Mouse (Mus musculus): ENCODE measurements around the gene Tom1l2.

Gene Tom1l2

DNA sequence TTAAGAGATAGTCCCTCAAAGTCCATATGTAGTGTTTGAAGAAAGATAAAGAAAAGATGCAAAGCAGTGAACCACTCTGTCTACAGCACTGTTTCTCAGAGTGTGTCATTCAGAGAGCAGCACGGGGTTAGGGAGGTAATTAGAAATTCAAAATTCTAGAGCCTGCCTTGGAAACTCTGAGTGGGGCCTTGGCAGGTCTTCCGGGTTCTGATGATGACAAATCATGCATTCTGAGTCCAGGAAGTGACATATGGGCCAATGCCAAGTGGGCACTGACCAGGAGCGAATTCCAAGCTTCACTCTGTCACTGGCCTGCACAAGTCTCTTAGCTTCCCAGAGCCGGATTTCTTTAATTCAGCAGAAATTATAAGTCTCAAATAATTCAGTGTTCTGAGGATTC, 6.2 kb downstream of the Tom1l2 start:
- DNase-seq (ENCODE audit: low read depth), result peak; percentile 72

DNA sequence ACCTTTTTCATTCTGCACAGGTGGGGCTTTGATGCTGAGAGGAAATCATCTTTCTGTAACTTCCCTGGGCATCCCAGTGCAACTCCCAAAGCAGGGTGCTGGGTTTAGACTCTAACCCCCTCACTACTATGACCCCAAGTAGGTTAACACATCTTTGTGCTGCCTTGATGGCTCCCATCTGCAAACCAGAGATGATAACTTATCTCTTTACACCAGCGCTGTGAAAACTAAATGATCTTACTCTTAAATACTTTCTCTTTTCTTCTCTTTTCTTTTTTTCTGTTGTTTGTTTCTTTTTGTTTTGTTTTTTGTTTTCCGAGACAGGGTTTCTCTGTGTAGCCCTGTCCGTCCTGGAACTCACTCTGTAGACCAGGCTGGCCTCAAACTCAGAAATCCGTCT, 6.8 kb downstream of the Tom1l2 start:
- DNase-seq (ENCODE audit: low read depth), result no peak

DNA sequence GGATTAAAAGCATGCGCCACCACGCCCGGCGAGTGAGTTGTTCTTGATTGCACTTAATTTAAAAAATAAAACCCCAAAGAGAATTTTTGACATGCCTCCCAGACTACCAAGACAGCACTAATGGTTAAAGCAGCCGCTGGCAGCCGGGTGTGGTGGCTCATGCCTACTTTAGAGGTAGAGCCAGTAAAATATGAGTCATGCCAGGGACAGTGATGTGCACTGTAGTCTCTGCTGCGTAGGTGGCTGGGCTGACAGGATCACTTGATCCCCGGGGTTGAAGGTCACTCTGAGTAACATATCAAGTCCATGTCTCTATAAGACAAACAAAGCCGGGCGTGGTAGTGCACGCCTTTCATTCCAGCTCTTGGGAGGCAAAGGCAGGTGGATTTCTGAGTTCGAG, 13.3 kb downstream of the Tom1l2 start:
- peak; percentile 55 for DNase-seq (ENCODE audit: low read depth)

DNA sequence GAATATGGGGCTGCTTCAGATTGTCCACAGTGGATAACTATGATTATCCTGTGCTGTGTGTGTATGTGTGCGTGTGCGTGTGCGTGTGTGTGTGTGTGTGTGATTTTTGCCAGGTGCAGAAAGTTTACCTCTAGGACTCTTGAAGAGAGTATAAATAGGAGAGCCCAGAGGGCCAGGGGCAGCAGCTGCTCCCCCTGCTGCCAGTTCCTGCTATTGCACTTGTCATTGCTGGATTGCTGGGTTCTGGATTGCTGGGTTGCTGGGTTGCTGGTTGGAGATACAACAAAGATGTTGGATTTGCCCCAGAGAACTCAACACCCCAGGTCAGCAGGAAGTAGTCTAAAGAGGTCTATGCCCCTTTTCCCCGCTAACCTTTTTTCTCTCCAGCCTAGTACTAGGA, 14.4 kb downstream of the Tom1l2 start:
- peak; percentile 48 for DNase-seq (ENCODE audit: low read depth)

DNA sequence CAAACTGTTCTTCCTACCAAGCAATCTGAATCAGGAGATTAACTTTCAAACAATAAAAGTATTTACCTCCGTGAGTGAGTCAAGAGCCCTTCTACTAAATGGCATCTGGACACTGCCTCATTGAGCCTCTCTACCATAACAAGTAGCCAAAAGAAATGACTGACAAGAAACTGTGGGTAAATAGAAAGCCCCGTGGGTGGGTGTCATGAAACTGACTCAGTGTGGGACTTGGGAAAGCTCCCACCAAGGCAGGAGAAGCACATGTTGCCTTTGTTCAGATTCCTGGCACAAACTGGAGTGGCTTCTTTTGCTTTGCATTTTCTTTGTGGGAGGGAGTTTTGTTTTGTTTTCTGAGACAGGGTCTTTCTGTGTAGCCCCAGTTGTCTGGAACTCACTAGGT, 16.9 kb downstream of the Tom1l2 start:
- DNase-seq (ENCODE audit: low read depth), result no peak

DNA sequence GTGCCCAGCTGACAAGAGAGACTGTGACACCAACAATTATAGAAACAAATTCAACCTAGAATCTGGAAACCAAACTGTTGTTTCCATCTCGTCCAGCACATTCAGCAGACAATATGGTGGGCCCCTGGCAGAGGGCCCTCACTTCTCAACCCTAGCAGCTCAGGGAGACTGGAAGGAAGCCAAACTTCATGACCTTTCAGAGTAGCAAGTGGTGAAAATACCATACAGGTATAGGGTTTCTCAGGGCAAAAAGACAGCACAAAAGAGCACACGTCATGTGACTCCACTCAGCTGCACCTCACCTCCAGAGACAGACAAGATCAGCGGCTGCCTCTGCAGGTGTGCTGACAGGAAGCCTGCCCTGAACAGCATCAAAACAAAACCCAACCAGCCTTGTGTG, 18.6 kb downstream of the Tom1l2 start:
- no peak for DNase-seq (ENCODE audit: low read depth)

DNA sequence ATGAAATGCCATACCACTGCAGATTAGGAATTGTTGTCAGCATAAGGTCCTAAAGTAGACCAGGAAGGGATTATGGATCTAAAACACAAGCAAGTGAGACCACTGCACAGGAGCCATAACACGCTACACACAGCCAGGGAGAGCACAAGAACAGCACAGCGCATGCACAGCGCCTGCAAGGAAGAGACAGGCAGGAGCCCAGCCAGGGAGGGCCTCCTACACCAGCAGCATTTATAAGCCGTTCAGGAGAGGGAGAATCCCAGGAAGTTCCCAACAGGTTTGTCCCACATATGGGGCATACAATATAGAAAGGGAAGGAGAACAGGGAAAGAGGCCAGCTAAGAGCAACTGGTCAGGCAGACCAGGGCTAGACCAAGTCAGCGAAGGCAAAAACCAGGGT, 19.2 kb downstream of the Tom1l2 start:
- no peak for DNase-seq (ENCODE audit: low read depth)

DNA sequence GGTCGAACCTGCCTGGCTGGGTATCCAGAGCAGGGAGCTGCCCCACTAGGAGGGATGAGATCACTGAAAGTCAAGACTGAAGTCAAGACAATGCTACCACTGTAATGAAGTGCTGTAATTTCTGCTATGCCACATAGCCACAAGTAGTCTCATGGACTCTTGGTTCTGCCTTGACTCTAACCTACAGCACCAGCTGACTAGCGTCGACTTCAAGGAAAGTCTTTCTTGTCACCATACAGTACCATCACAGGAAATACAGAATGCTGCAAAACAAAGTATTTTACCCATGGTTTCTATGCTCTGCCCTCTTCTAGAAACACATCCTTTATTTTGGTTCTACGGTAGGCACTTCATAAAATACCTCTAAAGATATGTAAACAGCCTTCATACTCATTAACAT, 22.2 kb downstream of the Tom1l2 start:
- DNase-seq (ENCODE audit: low read depth), result no peak

DNA sequence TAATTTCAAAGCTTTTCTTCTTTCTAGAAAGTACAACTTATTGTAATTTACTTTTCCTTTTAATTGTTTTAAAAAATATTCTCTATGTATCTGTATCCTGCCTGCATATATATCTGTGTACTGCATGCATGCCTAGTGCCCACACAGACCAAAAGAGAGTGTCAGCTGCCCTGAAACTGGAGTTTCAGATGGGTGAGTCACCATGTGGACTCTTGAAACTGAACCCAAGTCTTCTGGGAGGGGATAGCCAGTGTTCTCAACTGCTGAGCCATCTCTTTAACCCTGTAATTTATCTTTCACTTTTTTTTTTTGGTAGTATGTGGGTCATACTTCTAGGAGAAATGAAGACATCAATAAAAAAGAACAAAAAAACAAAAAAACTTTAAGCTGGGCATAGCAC, 29.0 kb downstream of the Tom1l2 start:
- peak; percentile 65 for DNase-seq (ENCODE audit: low read depth)

DNA sequence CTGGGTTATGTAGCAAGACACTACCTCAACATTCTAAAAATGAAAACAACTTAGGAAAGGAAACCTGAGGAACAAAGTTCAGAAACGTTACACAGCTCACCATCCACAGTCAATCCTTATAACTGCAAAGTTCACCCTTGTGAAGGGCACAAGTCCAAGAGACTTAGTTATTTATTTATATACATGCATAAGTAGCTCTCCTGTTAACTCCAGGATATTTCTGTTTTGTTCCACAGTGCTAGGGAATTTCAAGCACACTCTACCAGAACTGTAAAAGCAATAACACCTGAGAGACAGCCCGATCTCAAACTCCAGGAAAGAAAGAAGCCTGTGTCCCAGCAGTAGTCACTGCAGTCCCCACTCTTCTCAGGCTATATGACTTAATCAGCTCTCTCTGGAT, 31.3 kb downstream of the Tom1l2 start:
- no peak for DNase-seq (ENCODE audit: low read depth)

DNA sequence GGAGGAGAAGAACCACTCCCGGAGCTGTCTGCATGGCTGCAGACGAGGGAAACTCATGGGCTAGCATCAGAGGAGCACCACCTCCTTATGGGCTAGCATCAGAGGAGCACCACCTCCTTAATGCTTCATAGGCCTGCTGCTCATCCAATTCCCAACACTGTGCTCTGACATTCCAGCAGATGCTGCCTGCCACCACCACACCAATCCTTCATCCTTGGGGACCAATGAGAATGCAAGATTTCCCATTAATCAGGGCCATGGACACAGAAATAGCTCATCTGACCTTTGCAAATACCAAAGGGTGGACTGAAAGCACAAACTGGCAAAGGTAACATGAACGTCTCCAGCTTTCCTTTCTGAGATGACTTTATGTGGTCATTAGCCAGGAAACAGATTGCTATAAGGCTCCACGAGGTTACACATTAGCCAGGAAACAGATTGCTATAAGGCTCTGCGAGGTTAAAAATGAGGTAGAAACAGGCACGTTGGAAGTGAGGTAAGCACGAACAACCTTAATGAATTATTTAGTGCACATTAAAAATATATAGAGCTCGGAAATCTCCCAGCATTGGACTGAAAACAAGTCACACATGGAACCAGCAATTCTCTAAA, 32.2 kb downstream of the Tom1l2 start:
- peak; percentile 77 for DNase-seq (ENCODE audit: low read depth)

DNA sequence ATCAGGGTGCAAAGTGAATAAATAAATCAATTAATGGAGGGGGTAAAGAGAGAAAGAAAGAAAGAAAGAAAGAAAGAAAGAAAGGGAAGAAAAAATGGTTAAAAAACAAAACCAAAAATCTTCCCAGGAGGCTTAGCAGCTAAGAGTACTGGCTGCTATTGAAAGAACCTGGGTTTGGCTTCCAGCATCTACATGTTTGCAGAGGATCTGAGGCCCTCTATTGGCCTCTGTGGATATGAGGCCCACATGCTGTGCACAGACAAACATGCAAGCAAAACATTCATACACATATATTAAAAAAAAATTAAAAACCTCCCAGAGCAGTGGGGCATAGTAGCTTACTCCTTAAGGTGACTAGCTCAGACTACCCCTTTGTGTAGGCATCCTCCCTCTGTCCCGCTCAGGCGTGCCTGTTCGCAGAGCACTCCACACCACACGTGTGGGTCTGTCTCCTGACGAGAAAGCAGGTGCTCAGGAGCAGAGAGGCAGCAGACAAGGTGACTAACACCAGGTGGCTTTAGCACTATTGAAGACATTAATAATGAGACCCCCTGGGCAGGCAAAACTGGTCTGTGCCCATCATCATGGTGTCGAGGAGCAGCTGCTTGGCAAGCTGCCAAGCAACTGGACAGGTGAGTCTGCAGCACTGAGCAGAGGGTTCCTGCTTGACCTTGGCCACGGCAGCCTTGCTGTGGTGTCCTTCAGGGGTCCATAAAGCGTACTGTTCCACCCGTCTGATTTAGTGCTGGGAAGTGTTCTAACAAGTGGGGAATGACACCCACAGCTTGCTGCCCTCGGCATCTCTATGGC, 33.2 kb downstream of the Tom1l2 start:
- peak; percentile 29 for DNase-seq (ENCODE audit: low read depth)

DNA sequence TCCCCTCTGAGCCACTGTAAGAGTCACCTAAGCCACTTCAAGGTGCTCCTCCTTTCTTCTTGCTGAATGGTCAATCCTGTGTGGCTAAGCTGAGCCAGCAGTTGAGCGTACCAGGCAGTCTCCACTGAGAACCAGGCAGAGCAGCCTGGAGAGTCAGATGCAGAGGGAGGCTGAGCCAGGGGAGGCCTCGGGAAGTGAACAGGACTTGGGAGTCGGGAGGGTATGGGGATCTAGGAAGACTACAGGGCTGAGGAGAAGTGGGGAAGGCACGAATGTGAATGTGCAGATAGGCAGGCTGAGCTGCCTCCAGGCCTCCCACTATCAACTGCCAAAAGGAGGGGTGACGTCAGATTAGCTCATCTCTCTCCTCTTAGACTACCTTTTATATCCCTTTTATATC, 34.0 kb downstream of the Tom1l2 start:
- DNase-seq (ENCODE audit: low read depth), result no peak

DNA sequence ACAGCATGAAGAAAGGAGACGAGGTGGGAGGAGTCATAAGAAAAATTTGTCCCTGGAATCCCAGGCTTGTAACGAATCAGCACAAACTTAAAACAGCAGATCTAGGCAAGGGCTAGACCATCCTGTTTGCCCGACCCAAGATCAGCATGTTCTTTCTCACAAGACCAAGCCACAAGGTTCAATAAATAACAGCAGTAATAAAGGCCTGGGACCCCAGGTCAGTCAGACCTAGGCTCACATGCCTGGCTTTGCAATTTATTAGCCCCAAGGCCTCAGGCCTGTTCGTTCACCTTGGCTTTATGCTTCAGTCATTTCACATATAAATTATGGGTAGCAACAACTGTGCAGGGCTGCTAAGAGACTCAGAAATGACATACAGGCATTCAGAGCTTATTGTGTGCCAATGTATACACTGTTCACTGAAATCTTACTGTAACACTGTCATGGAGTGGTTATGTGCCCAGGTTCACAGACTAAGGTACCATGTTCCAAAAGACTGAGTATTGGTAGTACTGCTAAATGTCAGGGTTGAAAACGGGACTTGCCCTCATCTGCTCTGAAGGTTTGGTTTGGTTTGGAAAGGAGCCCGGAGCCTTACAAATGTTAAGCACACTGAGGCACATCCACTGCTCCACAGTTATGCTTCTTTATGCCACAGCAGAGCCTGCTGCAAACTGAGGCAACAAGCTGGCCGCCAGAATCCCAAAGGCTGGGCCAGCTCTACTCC, 35.2 kb downstream of the Tom1l2 start:
- no peak for DNase-seq (ENCODE audit: low read depth)

DNA sequence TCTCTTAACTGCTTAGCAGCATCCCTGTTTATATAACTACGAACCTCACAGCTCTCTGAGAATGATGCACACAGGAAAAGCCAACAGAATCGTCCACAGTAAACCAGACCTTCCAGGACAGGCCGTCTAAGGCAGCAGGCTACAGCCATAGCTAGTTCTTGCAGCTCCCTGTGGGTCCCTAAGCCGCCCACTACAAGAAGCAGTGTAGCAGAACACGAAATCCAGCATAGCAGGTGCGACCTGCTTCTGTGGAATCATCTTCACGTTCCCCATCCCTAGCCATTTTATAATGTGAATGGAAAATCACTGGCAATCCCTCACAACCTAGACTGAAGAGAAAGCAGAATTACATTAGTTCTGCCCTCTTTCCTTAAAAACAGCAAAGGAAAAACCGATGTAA, 35.8 kb downstream of the Tom1l2 start:
- DNase-seq (ENCODE audit: low read depth), result no peak

DNA sequence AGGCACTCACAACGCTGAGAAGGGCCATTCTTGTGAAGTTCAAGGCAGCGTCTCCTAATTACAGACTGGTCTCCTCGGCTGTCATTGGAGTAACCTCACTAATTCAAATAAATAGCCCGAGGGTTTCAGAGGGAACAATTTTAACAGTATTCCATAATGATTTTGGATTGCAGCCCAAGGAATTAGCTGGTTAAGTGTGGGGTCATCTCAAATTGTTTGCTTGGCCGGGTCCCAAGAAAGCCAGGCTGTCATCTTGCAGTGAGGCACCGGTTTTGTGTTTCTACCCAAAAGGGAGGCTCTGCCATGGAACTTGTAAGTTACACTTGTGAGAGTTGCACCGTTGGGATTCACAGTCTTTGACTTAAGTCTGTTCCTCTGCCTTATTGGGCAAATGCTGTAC, 36.5 kb downstream of the Tom1l2 start:
- no peak for DNase-seq (ENCODE audit: low read depth)

DNA sequence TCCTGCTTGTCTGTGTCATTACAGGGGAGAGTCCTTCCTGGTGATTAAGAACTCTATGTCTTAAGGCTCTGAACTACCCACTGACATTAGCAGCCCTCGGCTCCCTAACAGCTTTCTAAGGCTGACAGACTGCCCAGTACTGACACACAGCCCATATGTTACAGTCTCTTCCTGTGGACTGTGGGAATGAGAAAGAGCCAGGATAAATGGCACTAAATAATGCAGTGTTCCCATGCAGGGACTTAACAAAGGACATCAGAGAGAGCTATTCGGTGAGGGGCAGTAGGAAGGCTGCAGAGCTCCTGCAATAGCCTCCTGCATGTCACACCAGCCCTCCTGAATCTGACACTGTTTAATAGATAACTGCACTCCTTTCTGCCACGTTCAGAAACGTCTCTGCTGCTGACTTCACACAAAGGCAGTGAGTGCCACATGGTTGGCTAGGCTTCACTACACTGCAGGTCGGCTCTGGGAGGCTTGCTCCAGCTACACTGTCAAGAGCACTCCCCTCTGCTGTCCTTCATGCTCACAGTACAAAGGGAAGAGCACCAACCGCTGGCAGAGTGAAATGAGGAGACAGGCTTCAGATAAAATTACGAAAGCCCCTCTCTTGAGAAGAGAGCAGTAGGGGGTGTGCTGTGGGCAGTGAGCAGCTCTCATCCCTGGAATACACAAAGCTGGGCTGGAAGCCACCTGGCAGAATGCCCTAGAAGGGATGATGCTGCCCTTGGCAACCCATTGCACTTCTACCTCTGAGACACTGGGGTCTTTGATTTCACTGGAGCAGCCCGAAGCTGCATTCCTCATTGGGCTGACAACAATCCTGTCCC, 41.5 kb downstream of the Tom1l2 start:
- DNase-seq (ENCODE audit: low read depth), result no peak

DNA sequence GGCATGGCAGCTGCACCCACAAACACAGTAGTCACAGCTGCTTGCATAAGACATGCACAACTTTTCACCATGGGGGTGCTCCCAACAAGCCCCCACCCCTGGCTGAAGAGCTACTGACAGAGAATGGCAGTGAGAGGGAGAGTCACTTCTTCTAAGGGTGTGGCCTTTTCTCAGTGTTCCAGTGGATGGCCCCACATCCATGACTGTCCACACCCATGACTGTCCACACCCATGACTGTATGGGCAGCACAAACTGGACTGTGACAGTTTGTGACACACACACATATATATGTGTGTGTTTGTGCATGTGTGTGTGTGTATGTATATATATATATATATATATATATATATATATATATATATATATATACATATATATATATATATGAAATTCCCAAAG, 42.8 kb downstream of the Tom1l2 start:
- no peak for DNase-seq (ENCODE audit: low read depth)

DNA sequence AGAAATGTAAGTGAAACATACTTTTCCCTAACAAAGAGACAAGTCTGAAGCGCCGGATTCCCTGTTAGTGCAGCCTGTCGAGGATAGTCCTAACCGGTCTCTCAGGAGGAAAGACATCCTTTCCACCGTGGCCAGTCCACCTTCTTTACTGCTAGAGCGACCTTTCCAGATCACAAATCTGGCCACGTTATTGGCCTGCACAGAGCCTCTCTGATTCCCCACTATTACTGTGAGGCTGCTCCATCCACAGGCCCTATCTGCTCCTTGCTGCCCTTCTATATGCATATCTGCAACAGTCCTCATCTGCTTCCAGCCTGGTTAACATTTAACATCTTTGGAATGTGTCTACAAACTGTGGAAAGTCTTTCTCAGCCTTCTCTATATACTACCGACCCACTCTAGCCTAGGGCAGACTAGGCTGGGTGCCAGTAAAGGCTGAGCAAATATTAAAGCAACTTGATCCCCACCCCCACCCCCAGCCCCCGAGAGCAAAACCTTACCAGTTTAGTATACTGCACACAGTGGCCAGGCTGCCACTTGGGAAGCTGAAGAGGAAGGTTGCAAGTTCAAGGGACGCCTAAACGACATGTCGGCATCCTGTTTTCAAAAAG, 44.1 kb downstream of the Tom1l2 start:
- DNase-seq (ENCODE audit: low read depth), result no peak

DNA sequence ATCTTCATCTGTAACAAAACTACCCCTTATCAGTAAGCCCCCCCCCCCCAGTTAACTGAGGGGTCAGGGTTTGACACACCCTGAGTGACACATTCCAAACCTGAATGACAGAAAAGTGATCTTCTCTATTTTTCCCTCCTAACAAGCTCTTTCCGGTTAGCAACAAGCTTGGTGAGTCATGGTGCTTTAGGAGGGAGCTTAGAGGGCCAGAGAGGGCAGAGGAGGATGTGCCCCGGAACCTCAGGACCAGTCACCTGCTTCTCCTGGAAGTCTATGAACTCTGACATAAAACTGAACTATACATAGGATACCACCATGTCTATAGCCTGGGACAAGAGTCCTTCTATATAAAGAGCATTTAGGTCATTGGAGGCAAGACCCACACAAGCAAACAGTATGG, 44.6 kb downstream of the Tom1l2 start:
- DNase-seq (ENCODE audit: low read depth), result peak; percentile 69

DNA sequence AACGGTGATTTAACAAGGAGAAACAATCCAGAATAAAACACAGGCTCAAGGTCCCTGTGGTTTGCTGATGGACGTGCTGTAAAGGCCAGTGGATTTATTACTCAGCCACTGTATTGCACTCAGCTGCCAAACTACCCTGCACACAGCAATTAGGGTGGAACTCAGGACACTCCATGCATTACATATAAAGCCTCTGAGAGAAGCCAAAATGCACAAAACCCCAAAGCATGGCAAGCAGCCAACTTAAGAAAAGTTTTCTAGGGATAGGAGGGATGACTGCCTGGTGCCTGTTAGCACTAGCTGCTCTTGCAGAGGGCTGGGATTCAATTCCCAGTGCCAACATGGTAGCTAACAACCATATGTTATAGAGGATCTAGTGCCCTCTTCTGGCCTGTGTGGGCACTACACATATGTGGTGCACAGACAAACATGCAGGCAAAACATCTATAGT, 45.3 kb downstream of the Tom1l2 start:
- peak; percentile 42 for DNase-seq (ENCODE audit: low read depth)

DNA sequence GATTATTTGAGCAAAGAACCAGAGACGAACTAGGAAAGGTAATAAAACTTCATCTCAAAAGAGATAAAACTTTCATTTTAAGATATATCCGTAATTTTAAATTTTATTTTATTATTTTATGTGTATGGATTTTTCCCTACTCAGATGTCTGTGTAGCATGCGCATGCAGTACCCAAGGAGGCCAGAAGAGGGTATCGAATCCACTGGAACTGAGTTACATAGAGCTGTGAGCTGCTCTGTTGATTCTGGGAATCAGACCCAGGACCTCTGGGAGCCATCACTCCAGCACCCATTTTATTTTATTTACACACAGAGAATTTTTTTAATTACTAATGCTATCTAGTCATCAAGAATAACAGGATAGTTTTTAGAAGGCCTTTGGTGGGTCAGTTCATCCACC, 45.9 kb downstream of the Tom1l2 start:
- peak; percentile 70 for DNase-seq (ENCODE audit: low read depth)

All from 416B (cell line).